Mouse (Mus musculus): ENCODE data around the gene Tspan9.

Tspan9 gene

GRCm38 (mm10) chr6:128132581-128132980 is 10.8 kb downstream of the Tspan9 start:
- no peak for DNase-seq

GRCm38 (mm10) chr6:128131390-128131789 is 12.0 kb downstream of the Tspan9 start:
- DNase-seq = no peak

- no peak for DNase-seq
These were observed 12.7 kb downstream of the Tspan9 start for GRCm38 (mm10) chr6:128130686-128131085.

DNA sequence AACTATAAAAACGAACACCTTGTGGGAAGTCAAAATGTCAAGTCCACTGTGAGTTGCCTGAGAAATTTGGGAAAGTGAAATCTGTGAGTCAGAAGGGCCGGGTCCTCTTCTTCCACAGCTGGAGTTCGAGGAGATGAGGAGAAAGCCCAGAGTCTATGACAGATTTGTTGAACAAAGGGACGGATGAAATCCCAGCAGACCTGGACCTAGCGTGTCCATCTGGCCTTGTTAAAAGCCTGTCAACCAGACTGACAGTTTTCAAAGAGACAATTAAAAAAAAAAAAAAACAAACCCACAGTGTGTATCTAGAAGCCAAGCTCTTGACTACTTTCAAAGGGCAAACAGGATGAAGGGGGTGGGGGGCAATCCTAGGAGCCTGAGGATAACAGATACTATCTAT is 14.0 kb downstream of the Tspan9 start:
- DNase-seq = no peak

DNA sequence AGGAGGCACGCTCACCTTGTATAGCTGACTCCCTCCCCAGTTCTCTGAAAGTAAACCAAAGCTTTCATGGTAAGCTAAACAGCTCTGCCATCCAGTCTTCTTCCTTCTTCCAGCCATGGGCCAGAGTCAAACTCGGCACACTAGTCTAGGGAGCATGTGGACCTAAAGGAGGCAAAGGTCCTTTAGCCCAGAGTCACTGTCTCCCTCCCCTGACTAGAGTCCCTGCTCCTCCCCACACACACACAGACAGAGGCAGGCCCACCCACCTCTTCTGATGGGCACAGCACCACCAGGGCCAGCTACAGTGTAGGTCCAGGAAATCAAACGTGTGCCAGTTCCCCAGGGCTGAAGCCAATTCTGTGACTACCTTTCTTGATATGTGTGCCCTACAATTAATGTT is 16.1 kb downstream of the Tspan9 start:
- DNase-seq = no peak

- DNase-seq = no peak
These were observed 16.5 kb downstream of the Tspan9 start for GRCm38 (mm10) chr6:128126876-128127275.

GRCm38 (mm10) chr6:128125464-128125863 is 17.9 kb downstream of the Tspan9 start:
- DNase-seq = no peak

DNA sequence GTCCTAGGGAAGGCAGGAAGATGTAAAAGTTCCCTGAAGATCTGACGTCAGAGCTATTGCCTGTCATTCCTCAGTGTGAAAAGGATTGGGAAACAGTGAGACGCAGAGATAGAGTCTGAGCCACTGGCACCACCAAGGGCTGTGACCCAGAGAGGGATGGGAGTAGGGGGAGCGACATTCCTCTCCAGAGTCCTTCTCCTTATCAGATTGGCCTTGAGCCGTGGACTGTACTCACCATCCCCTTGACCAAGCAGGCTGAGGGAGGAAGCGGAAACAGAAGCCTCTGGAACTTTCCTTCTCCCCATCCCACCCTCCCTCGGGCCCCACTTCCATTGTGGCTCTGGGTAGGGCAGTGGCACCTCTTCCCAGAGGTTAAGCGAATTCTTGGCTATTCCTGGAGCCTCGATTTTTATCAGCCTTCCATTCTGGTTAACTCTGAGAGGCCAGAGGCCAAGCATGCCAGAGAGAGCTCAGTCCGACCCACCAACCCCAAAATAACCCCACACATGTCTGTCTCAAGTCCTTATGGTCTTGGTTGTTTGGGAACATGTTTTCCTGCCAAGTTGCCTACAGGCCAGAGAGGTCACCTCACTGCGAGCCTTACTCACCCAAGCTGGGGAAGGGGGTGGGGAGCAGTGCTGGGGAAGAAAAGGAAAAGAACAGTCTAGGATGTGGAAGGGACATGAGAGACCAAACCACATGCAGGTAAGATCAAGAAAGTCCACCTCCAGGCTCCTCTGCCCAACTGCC is 19.0 kb downstream of the Tspan9 start:
- no peak for DNase-seq

DNA sequence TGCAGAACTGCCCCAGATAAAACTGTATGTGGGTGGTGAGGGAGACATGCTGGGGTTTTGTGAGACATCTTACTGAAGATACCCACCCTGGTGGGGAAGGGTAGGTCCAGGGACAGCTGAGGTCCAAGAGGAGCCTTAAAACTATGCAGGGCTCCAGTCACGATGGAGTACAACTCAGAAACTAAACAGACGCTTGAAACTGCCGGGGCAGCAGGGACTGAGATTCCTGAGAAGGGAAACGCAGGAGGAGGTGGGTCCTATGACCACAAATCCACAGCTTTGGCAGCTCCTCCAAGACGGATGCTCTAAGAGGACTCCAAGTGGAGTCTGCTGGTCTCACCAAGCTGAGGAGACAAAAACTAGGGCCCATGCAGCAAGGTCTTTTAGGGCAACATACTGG is 21.3 kb downstream of the Tspan9 start:
- DNase-seq = no peak

DNA sequence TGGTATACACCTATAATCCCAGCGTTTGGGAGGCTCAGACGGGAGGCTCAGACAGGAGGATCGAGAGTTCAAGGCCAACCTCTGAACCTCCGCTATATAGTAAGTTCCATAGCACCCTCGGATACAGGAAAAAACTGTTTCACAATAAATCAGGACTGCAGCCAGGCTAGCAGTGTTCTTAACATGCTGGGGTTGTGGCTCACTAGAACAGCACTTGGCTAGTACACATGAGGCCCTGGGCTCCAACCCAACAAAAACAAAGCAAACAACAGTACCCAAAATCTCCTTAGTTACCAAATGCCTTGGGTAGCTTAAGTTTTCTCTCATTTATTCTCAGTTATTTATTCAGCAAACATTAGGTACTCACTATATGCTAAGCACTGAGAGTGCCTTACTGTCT is 21.7 kb downstream of the Tspan9 start:
- no peak for DNase-seq

GRCm38 (mm10) chr6:128120806-128121205 is 22.6 kb downstream of the Tspan9 start:
- DNase-seq = no peak

- DNase-seq = no peak
These were observed 24.6 kb downstream of the Tspan9 start for GRCm38 (mm10) chr6:128118670-128119230.

GRCm38 (mm10) chr6:128116836-128117542 is 26.4 kb downstream of the Tspan9 start:
- no peak for DNase-seq

- no peak for DNase-seq
These were observed 27.1 kb downstream of the Tspan9 start for GRCm38 (mm10) chr6:128116344-128116743.

GRCm38 (mm10) chr6:128115121-128115520 is 28.3 kb downstream of the Tspan9 start:
- no peak for DNase-seq

DNA sequence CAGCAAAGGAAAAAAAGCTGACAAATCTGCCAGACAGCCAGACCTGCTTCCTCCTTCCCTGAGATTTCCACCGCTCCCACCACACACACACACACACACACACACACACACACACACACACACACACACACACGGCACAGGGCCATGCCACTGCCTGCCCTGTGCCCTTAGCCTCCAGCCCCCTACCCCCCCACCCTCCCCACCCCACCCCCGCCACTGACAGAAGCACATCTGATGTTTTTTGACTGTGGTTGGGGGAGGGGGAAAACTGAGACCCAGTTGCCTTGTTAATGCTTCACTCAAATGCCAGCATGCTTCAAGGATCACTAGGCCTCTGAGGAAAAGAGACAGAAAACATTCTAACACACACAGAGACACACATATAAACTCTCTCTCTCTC is 30.8 kb downstream of the Tspan9 start:
- no peak for DNase-seq

DNA sequence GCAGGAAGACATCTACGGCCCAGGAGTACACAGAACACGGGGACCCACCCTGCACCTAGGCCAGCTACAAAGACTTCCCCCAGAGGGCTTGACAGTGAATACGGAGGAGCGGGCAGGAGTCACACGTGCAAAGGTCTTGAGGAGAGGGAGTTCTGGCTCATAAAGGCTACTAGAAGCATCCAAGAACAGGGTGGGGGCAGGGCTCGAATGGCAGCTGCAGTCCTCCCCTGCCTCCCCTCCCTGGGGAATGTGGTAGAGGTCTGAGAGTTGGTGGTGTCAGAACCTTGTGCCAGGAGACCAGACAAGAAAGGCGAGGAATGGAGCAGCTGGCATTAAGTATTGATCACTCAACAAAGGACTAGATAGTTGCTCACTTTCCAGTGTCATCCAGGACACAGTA is 31.6 kb downstream of the Tspan9 start:
- DNase-seq = no peak

GRCm38 (mm10) chr6:128108324-128109035 is 34.9 kb downstream of the Tspan9 start:
- no peak for DNase-seq

DNA sequence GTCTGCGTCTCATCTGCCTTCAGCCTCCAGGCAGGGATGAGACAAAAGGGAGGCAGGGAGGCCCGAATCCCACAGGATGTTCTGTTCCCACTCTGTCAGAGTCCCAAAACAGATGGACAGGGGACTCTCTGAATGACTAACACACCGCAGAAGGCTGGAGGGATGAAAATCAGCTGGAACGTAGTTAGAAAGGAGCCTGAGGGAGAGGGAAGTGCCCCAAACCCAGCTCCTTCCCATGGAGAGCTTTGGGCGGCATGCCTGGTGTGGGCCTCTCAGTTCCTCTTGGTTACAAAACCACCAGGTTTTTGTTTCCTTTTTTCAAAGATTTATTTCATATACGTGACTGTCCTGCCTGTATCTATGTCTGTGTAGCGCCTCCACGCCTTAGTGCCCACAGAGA is 35.7 kb downstream of the Tspan9 start:
- DNase-seq = no peak

DNA sequence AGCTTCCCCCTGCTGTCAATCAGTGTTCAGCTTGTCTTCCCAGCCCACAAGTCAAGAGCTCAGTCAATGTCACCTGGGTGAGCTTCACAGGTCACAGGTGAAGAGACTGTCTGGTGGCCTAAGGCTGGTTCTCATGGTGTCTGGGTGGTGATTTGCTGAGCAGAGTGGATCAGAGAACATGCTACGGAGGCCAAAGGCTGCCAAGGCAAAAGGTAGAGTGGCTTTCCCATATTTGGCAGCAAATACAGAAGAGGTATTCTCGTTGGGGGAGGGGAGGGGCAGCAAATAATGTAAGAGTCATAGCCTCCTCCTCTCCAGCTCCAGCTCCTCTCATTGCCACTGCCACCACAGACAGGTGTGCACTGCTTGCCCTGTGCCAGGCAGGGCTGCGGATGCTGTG is 37.2 kb downstream of the Tspan9 start:
- no peak for DNase-seq

DNA sequence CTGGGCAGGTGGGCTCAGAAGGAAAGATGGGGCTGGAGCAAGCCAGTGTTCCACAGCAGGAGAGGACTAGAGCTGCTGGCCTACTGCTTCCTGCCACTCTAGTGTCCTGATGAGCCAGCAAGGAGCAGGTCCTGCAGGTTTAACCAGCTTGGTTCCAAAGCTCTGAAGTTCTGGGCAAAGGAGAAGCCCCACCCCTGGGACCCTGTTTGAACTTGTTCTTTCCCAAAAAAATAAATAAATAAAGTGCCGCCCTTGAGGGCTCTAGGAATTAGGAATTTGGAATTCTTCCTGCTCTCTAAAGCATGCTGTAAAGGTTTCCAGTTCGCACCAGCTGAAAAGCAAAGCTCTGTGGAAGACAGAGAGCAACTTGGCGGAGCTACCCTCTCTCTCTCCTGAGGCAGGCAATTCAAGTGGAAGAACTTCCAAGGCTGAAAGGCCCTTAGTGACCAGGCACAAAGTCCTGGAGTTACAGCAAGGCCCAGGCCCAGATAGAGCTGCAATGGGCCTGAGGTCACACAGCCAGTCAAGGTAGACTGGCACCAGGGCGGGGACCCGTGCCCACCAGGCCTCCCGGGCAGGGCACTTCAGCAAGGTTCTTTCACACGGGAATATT is 38.6 kb downstream of the Tspan9 start:
- no peak for DNase-seq

DNA sequence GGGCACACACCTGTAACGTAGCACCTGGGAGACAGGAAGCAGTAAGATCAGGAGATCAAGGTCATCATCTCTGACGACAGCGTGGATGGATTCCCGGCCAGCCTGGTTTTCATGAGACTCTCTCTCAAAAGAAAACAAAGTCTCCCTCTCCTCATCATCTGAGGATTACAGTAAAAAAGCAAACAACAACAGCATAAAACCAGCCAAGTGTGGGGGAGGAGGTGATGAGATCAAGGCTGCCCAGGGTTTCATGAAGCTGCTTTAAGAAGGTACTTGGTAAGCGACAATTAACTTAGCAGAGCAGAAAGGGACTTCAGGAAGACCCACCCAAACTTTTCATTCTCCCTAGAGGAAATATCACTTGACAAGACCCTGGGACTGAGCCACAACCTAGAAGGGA is 39.5 kb downstream of the Tspan9 start:
- no peak for DNase-seq

Measured in right cerebral cortex, postnatal 25 days (tissue).